Mouse (Mus musculus): Measurements from ENCODE around the gene Pik3ip1. TPM values are rescaled to one million over a fixed set of nuclear protein-coding genes. Genes with fewer than 3 reads are reported as not detected.

Gene Pik3ip1
- total RNA-seq, 2 experiments from 2014 or later = 25.2 to 31.0 TPM

- intact Hi-C loops (cut with DNase I) = loop anchor here (5.0 kb wide), 1 partner anchor 117 kb away; the partner anchor contains the start of gene Rnf185
- no peak for DNase-seq
Observed at GRCm38 (mm10) chr11:3334711-3335316, 4.6 kb downstream of the Pik3ip1 start.

GRCm38 (mm10) chr11:3335651-3336216 is 5.5 kb downstream of the Pik3ip1 start:
- peak; percentile 50 to 57 for DNase-seq
- intact Hi-C loops (cut with DNase I) = no loop called here

GRCm38 (mm10) chr11:3336602-3337001 is 6.4 kb downstream of the Pik3ip1 start:
- no peak for DNase-seq
- intact Hi-C loops (cut with DNase I) = no loop called here

DNA sequence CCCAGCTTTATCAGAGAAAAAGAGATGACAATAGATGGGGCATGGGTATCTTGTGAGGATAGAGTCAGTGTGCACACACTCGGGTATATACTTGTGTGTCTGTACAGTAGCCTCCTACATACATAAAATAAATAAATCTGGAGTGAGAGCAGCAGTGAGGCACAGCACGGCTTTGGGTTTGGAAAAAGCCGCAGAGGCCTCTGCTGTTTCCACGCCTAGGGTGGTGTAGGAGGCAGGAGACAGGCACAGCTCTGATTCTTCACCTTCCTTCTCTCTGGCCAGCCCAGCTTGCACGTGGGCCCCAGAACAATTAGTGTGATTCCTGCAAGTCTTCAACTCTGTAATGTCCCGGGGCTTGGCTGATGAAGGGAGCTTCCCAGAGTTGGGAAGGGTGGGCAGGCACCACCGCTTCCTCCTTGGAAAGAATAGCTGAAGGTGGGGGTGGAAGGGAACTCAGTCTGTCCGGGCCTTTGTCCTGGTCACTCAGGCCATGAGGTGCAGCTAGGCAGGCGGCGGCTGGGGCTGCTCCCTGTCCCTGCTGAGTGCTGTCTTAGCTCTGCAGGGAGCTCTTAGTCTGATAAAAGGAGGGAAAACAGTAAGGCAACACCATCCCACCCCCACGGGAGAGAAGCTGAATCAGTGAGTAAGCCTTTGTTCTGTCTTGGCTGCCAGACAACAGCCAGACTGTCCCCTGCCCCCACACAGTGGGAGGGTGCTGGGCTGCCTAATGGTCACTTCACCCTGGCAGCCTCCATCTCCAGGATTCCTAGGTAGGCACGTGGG is 7.2 kb downstream of the Pik3ip1 start:
- intact Hi-C loops (cut with DNase I) = no loop called here
- peak; percentile 77 to 83 for DNase-seq

DNA sequence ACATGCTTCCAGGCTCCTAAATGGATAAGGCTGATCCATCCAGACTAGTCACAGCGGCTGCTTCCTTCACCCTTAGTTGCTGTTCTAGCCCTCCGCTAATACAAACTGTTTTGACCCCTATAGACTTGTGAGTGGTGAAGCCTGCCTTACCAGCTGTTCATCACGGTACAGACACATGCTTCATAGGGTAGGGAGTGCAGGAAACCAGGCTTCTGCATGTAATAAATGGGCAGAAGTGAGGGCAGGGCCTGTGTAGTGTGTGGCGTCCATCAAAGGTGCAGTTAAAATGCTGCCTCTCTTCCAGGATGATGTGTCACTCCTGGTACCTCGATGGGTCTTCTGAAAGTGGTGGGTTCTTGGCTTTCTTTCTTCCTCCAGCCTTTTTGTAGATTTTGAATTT is 7.8 kb downstream of the Pik3ip1 start:
- no peak for DNase-seq
- intact Hi-C loops (cut with DNase I) = no loop called here

- DNase-seq = no peak
- intact Hi-C loops (cut with DNase I) = no loop called here
Observed at GRCm38 (mm10) chr11:3341476-3341875, 11.3 kb downstream of the Pik3ip1 start.

GRCm38 (mm10) chr11:3344916-3345315 is 14.7 kb downstream of the Pik3ip1 start:
- intact Hi-C loops (cut with DNase I) = loop anchor here (5.0 kb wide), 1 partner anchor 167 kb away; the partner anchor contains the start of gene Selenom
- DNase-seq = no peak

GRCm38 (mm10) chr11:3346351-3346750 is 16.1 kb downstream of the Pik3ip1 start:
- intact Hi-C loops (cut with DNase I) = loop anchor here (2.0 to 5.0 kb wide), 2 partner anchors 62 to 166 kb away; partner anchors contain the start of genes Limk2 and Selenom
- no peak for DNase-seq

- intact Hi-C loops (cut with DNase I) = loop anchor here (2.0 to 5.0 kb wide), 2 partner anchors 62 to 165 kb away; partner anchors contain the start of genes Limk2 and Selenom
- DNase-seq = peak; percentile 89 to 95
Observed at GRCm38 (mm10) chr11:3347091-3347834, 17.1 kb downstream of the Pik3ip1 start.

DNA sequence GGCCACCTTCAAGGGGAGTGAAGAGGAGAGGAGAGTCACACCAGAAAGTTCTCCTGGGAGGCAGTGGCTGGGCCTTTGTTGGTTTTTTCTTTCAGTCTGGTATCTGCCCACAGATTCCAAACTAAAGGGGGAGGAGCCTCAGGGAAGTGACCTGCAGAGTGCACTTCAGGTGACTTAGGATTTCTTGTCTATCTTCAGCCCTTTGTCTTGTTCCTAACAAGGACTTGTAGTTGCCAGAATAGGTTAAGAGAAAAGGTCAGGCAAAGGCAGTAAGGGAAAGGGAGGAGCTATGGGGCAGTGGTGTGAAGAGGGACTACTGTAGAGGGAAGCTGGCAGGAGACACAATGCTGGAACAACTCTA is 17.6 kb downstream of the Pik3ip1 start:
- intact Hi-C loops (cut with DNase I) = loop anchor here (2.0 to 5.0 kb wide), 2 partner anchors 61 to 164 kb away; partner anchors contain the start of genes Limk2 and Selenom
- no peak for DNase-seq

DNA sequence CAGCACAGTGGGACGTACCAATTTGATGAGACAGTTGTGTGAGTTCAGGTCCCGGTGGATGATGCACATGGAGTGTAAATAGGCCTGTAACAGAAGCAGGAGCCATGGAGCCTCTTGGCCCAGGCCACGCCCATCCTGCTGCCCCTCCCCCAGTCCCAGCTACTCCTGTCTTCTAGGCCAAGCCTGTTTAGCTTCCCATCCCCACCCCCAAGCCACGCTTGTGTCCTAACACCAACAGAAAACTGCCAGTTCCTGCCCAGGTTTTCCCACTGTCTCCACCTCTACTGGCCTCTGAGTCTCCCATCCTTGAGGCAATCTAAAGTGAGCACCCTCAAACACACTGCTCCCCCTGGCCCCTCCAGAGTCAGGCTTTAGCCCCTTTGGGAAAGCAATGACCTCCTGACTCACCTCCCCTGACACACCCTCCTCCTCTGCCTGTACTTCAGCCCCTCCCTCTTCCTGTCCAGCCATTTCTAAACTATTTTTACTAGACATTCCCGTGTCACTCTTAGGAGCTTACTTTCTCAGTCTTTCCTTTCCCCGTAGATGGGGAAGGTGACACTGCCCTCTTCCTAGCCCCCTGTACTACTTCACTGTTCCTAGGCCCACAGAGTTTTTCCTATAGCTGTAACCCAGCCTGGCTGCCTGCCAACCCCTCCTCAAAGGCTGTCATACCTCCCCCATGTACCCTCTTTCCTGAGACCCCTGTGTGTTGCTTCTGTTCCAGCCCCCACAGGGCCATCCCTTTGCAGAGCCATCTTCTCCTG is 18.6 kb downstream of the Pik3ip1 start:
- intact Hi-C loops (cut with DNase I) = loop anchor here (5.0 kb wide), 1 partner anchor 164 kb away; the partner anchor contains the start of gene Selenom
- peak; percentile 47 to 55 for DNase-seq

DNA sequence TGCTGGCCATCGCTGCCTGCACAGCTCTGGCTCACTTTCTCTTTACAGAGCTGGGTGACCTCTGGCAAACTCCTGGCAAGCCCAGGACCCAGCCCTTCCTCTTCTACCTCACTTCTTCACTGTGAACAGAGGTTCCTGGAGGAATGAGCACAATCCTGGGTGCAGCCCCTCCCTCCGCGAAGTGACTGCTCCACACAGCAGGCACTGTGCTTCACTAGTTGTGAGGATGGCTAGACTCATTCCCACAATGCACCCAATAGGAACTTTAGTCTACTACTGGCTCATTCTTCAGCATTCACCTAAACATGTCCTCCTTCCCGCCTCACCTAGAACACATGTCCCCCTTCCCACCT is 19.1 kb downstream of the Pik3ip1 start:
- intact Hi-C loops (cut with DNase I) = loop anchor here (5.0 kb wide), 1 partner anchor 163 kb away; the partner anchor contains the start of gene Selenom
- DNase-seq = no peak

DNA sequence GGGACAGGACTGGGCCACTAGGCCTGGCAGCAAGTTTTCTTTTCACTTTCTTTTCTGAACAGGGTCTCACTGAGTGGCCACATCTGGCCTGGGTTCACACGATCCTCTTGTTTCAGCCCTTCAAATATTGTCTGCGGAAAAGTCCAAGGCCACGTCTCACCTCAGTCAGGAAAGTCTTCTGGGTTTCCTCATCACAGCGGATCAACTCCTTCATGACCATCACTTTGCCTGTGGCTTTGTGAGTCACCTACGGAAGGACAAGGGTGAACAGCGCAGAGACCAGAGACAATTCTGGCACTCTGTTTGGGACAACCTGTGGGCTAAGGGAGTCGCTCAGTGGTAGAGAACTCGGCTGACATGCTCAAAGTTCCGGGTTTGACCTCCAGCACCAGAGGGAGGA is 21.9 kb downstream of the Pik3ip1 start:
- no peak for DNase-seq
- intact Hi-C loops (cut with DNase I) = no loop called here

- DNase-seq = peak in 1 of 2 experiments; percentile 44
- intact Hi-C loops (cut with DNase I) = no loop called here
Observed at GRCm38 (mm10) chr11:3352990-3353585, 22.9 kb downstream of the Pik3ip1 start.

- no peak for DNase-seq
- intact Hi-C loops (cut with DNase I) = no loop called here
Observed at GRCm38 (mm10) chr11:3362854-3363253, 32.7 kb downstream of the Pik3ip1 start.

GRCm38 (mm10) chr11:3366411-3366810 is 36.2 kb downstream of the Pik3ip1 start:
- DNase-seq = no peak
- intact Hi-C loops (cut with DNase I) = no loop called here

- no peak for DNase-seq
- intact Hi-C loops (cut with DNase I) = no loop called here
Observed at GRCm38 (mm10) chr11:3368983-3369382, 38.8 kb downstream of the Pik3ip1 start.

DNA sequence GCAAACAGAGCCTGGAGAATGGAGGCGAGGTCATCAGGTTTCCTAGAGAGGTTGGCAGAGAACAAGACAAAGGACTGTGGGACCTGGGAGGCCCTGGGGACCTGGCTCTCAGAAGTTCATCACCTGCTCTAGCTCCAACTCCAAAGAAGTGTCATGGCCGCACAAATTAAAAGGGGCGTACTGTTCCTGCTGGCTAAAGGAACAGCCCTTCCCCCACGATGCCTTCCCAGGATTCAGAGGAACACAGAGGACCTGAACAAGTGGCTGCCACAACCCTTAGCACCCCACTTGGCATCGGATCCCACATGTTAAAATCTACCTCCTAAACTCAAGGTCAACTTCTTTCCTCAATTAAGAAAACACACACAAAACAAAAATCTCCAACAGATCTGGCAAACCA is 39.2 kb downstream of the Pik3ip1 start:
- intact Hi-C loops (cut with DNase I) = no loop called here
- no peak for DNase-seq

DNA sequence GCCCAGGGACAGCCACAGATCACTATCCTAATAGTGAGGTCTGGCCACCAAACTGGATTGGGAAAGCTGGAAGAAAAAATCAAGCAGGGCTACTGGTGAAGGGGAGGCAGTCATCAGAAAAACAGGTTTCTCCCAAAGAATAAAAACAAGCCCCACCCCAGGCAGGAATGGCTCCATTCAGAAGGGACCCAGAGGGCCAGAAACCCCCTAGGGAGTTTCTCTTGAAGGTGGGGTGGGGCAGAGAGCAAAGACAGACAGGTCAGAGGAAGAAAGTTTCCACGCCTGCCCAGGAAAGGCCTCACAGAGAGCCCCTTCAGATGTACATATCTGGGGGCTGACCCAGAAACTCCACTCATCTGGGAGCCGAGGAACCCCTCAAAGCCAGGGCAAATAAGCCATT is 40.0 kb downstream of the Pik3ip1 start:
- intact Hi-C loops (cut with DNase I) = loop anchor here (2.0 kb wide), 1 partner anchor 37 kb away; no protein-coding TSS in a partner anchor
- no peak for DNase-seq
